Mouse (Mus musculus) hindbrain, embryonic 12.5 days (tissue): ENCODE results near the gene Syk. TPM values are rescaled to one million over a fixed set of nuclear protein-coding genes. Genes with fewer than 3 reads are reported as not detected.

Experiments
- polyA plus RNA-seq: library from polyadenylated mRNA; unstranded; fragments of >200 nt; fragmentation: Nextera tagmentation; extraction: Ambion mirVana; gene quantifications from 2 replicates; pipeline ENCODE4 v1.2.1, GENCODE M21; 2016

The Syk gene
- polyA plus RNA-seq, 1 experiment from 2014 or later = 4.1 TPM

Other genes with a start within 250 kb of the Syk start
- 1.8 and 2.0 TPM in 2 replicates for gene Diras2, start 51.9 kb upstream of the Syk start, polyA plus RNA-seq